Mouse (Mus musculus): ENCODE data around the gene Frmd6.

The Frmd6 gene

DNA sequence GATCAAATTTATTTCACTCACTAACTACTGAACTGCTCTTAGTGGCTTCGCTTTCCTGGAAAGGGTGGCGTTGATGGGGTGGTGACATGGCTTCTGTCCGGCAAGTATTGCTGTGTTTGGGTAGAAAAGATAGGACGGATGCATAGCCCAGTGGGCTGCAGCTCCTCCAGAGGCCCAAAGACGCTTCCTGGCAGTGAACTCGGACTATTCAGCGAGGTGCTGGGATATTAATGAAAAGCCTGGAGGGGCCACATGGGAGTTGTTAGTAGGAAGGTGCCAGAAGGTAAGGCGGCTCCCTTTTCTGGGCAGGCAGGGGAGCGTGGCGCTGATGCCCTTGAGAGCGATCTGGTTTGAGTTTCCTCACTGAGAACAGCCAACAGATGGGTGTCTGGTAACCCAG, 82.3 kb downstream of the Frmd6 start:
- DNase-seq: no peak

DNA sequence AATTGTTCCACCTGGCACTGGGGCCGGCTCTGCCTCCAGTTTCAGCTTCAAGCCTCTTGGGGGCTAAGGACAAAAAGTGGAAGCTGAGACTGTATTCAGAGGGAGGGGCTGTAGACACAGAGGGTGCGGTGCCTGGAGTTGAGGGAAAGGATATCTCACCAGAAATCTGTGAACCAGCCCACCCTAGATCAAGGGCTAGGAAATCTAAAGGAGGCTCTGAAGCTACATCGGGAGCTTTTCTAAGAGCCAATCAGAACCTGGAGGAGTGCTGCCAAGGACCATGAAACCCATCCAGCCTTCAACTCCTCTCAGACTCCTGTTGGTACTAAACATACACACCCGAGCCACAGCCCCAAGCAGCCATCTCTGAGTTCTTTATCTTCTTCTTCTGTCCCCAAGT, 82.8 kb downstream of the Frmd6 start:
- no peak for DNase-seq

DNA sequence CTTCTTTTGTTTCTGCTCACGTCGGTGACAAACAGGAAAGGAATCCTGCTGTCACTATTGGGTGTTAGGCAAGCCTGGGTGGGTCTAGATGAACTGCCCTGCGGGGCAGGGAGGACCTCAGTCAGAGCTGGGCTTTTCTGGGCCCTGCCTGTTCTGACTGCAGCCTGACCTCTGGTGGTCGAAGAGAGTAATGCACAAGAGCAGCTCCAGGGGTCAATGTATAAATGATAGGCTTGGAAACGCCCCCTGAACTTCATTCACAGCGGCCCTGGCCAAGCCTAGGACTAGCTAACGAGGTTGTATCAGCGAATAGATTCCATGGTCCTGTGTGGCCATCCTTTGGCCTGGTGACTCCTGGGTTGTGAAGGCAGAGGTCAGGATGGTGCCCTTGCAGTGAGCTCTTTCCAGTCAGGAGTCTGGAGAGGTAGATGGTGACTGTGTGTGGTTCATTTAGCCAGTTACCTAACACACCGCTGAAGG, 85.0 kb downstream of the Frmd6 start:
- peak; percentile 89 for DNase-seq

DNA sequence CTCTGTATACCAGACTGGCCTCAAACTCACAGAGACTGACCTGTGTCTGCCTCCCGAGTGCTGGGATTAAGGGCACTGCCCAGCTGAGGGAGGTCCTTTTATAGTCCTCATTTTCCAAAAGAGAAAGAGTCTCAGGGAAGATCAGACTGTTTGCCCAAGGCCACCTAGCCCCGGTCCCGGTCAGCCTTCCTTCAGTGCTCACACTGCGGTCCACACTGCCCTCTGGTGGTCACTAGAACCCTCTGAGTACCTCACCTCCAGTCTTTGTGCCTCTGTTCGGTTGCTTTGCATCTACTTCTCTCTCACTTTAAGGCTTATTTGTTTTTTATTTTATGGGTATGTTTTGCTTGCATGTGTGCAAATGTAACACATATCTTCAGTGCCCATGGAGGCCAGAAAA, 85.7 kb downstream of the Frmd6 start:
- peak; percentile 93 for DNase-seq

DNA sequence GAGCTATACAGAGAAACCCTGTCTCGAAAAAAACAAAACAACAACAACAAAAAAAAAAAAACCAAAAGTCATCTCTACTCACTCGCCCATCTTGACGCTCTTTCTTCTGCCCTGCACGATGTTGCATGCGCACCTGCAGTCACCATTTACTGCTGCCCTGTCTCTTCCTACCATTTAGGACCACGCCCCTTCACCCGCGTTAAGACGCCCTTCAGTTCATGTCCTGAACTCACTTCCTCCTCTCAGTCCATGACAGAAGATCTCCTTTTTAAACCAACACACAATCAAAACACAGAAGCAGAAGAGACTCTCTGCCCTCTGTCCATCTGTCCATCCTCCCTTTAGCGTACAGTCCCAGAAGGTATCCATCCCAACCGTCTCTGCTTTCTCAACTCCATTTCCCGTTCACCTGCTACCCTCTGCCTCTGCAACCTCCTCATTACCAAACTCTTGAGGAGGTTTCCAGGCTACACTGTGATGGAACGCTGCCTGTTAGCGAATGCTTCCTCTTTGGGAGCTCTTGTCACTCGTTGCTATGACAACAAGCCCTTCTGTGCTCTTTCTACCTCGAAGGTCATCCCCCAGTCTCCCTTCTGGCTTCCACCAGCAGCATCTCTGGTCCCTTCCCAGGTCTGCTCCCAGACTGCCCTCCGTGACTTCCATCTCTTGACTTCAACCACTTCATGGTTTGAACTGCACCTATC, 86.5 kb downstream of the Frmd6 start:
- no peak for DNase-seq

DNA sequence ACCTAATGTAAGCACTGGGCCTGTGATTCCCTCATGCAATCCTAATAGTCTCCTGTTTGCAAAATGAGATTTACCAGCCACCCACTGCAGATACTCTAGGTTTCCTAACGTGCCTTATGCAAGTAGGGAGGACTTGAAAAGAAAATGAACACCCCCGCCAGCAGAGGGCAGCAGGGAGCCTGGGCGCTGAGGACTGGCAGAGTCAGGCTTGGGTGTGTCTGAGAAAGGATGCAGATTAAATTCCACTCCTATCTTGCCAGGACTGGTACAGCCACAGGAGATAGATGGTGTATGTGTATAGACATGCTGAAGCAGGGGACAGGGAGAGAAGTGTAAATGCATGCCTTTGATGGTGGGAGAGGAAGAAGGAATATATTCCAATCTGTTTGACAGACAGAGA, 88.1 kb downstream of the Frmd6 start:
- peak; percentile 74 for DNase-seq

DNA sequence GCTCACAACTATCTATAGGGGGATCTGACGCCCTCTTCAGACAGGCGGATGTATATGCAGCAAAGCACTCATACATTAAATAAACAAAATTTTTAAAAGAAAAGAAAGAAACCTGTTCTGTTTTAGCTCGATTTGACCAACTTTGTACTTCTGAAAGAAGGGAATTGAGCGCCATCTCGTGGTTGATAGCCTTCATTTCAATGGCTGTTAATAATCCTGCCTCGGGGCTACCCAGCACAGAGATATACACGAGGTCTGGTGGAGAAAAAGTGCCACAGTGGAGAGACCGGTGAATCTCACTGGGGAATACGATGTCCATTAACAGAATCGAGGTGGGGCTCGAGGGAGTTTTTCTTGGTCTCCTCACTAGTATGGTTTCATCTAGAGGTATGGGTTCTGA, 89.1 kb downstream of the Frmd6 start:
- peak; percentile 68 for DNase-seq

DNA sequence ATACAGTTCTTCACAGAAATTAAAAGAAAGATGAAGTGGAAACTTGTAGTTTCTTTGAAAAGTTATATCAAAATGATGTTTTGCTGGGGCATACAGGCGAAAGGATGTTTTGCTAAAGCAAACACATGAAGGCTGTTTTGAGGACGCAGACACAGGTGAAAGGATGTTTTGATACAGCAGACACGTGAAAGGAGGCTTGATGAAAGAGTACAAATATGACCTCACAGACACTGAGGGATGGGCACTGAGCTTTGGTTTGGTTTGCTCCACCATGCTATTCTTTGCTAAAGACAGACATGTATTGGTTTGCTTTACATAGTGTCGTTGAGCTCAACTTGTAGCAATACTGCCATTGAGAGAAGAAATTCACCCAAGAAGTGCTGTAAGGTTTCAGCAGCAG, 104.5 kb downstream of the Frmd6 start:
- no peak for DNase-seq

DNA sequence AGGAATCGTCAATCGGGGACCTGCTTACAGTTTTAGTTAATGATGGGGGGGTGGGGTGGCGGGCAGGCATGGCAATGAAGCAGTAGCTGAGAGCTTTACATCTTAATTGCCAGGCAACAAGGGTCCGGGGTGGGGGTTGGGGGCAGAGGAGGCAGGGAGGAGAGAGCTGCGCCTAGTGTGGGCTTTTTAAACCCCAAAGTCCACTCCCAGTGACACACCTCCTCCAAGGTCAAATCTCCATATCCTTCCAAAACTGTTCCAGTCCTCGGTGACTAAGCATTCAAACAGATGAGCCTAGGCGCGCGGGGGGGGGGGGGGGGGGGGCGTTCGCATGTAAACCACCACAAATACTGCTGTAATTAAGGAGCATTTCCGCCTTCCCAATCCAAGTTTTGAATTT, 111.8 kb downstream of the Frmd6 start:
- peak; percentile 33 for DNase-seq

DNA sequence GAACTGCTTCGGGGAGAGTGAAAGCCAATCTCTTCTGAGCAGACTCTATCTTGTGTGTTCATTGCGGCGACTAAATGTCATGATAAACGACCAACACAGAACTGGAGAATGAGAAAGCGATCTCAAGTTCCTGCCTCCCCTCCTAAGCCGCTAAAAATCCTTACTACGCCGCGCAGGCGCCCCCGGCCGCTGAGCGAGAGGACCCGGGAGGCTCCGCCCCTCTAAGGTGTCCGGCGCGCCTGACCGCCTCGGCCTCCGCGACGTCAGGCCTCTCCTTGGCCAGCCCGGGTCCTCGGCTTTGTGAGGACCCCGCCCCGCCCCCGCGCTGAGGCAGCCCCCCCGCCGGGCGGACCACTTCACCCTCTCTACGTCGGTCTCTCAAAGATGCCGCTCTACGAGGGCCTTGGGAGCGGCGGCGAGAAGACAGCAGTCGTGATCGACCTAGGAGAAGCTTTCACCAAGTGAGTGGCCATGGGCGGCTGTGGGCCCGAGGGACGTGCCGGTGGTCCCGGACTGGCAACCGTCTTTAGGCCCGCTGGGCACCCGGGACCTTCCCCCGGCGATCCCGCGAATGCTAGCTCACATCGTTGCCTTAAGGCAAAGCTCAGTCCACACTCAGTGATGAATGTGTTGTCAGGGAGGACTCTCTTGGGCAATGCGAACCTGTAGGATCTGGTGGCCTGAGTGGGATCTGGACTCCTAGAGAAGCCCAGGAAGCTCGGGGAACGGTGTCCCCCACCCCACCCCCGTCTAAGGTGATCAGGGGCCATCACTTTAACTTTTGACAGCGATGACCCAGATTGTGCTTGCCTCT, 112.5 kb downstream of the Frmd6 start, which contains the start of gene Actr10:
Actr10 (plus strand) TSS at position 287 of the 814 bp plus-strand sequence.
- DNase-seq: peak; percentile 96

DNA sequence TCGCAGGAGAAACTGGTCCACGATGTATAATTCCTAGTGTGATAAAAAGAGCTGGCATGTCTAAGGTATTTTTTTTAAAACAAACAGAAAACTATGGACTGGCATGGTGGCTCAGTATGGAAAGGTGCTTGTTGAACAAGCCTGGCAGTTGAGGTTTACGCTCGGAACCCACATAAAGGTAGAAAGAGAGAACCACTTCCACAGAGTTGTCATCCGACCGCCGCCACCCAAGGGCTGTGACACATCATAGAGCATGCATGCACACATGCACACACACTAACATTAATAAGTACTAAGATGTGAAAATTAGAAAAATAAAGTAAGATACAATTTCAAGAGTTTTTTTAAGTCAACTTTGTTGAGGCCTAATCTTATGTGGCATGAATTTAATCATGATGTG, 115.5 kb downstream of the Frmd6 start:
- no peak for DNase-seq

DNA sequence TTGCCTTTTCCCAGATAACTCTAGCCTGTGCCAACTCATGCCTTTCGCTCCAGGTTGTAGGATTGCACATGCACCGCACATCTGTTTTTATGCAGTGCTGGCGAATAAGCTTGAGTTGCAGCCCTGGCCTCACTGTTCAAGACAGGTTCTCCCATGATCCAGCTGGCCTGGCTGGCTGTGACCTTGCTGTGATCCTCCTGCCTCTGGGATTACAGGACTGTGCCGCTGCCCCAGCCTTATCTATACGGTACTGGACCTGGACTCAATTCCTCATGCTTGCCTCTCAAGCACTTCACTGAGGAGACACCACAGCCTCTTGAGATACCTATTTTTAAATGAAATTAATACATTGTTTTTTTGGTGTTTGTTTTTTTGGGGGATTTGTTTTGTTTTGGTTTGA, 118.9 kb downstream of the Frmd6 start:
- no peak for DNase-seq

DNA sequence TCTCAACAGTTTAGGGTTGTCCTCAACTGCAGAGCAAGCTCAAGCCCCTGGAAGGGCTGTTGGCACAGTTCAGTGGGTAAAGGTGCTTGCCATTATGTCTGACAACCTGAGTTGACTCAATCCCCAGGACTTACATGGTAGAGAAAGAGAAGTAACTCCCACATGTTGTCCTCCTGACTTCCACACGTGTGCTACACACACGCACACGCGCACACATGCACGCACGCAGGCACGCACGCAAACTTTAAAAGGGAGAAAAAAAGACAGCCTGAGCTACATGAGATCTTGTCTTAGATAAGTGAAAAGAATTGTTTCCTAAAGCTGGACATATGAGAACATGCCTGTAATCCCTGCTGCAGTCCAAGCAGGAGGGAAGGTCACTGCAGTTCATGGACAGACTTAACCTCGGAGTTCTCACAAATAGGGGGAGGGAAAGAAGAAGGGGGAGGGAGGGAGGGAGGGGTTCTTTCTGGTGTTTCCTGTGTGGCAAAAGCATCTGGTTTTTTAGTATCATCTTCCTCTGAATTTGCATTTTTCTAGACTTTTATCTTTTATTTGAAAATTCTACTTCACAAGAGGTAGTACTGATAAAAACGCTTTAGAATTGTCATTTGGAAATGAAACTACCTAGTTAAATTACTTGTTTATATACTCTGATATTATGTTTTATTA, 121.4 kb downstream of the Frmd6 start:
- no peak for DNase-seq

Data from kidney, postnatal 10 days (tissue).